Mouse (Mus musculus): ENCODE measurements around the gene Ndufa4.
"Not testable (repeated sequence)": the region's sequence is repeated elsewhere in the genome, so short reads cannot be mapped to it uniquely, and the experiment has no call there.

The Ndufa4 gene

DNA sequence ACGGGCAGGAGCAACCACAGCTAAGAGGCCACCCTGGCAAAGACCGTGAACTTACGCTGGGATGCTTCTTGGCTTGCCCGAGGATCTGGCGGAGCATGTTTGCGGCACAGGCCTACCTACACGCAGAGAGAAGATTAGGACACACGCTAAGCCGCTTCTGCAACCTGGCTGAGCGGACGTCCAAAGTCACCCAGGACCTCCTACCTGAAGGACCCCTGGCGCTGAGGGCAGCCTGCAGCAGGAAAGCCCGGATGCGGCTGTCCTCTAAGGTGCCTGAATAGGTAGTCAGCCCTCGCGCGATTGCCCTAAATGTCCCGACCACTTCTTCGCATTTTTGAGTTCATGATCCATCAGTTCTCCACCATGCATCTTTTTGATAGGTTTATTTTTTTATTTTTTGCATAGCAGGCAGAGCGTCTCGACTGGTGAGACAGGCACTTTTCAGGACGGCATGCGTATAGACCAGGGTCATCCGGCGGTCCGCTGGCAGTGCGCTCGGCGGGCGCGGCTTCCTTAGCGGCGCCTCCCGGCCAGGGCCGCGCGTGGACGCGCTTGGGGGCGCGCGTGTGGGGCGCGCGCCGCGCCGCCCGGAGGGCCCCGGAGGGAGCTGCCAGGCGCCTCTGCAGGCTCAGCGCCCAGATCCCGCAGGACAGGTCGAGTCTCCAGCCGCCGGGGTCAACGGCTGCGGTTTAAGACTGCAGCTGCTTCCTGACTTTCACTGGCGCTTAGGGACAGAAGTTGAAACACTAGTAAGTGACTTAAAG lies at the start of gene Ndufa4, which contains the start of gene Phf14:
Gene Ndufa4 (minus strand): TSS at position 229 of the 764 bp plus-strand sequence.
Gene Phf14 (plus strand): TSS at position 541 of the 764 bp plus-strand sequence.
- peak; percentile 94 for DNase-seq (ENCODE audit: low read depth)

DNA sequence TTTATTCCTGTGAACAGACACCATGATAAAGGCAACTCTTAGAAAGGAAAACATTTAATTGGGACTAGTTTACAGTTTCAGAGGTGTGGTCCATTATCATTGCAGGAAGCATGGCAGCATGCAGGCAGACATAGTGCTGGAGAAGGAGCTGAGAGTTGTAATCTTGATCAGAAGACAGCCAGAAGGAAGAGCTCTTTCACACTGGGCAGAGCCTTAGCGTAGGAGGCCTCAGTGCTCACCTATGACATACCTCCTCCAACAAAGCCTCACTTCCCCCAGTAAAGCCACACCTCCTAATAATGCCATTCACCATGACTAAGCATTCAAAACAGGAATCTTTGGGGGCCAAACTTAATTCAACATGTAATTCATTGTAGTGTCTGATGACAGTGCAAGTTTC lies 40.8 kb upstream of the Ndufa4 start:
- peak; percentile 48 for DNase-seq (ENCODE audit: low read depth)

DNA sequence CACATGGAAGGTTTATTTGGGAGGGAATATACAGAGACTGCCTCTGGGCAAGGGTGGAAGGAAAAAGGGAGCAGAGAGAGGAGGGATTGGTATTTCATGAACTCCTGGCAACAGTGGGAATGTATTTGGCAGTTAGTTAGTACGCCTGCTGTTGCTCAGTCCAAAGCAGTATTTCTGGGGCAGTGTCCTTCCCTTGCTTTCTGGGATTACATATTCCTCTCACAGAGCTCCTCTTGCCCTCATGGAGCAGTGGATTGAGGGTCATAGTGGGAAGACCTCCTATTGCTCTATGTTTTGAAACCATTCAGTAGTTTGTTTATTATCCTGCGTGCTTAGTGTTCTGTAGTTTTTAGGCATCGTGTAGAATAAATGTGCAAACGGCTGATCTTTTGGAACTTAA lies 34.8 kb upstream of the Ndufa4 start:
- no peak for DNase-seq (ENCODE audit: low read depth)

DNA sequence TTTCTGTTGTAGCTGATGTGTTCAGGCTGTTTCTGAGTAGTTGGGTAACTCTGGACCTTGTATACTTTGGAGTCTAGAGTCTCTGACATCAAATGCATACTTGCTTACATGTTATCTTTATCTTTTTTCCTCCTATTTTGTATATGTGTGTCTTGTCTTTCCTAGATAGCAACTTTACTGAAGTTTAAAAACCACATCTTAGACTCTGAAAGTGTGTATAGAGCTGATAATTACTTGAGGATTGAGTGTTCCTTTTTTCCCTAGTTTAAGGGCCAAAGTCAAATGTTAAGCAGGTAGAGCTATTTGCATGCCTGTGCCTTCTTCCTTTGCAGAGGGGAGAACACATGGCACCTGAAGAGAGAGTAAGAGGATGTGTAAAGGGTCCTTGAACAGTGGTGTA lies 33.6 kb upstream of the Ndufa4 start:
- no peak for DNase-seq (ENCODE audit: low read depth)

DNA sequence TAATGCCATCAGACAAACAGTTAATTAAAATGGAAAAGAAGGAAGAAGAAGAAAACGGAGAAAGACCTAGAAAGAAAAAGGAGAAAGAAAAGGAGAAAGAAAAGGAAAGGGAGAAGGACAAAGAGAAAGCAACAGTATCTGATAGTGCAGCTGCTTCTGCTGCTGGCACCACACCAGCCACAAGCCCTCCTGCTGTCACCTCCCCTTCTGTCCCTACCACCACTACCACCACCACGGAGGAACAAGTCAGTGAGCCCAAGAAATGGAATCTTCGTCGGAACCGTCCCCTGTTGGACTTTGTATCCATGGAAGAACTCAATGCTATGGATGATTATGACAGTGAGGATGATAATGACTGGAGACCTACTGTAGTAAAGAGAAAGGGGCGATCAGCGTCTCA lies 26.1 kb upstream of the Ndufa4 start:
- DNase-seq (ENCODE audit: low read depth) = no peak

DNA sequence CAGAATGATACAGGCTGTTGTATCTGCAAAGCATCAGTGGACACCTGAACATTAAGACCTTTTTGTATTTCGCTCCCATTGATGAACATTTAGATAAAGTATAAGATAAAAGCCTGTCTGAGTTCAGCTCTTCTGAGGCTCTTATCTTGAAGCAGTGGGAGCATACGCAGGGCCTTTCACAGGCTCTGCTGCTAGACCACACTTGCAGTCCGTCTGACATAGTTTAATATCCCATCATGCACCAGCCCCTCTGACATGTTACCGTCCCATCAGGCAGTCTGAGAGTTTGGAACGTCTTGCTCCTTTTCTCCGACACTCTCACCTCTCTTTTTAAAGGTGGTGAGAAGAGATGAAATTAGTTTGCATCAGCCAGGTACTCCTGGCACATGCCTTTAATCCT lies 20.2 kb upstream of the Ndufa4 start:
- no peak for DNase-seq (ENCODE audit: low read depth)

DNA sequence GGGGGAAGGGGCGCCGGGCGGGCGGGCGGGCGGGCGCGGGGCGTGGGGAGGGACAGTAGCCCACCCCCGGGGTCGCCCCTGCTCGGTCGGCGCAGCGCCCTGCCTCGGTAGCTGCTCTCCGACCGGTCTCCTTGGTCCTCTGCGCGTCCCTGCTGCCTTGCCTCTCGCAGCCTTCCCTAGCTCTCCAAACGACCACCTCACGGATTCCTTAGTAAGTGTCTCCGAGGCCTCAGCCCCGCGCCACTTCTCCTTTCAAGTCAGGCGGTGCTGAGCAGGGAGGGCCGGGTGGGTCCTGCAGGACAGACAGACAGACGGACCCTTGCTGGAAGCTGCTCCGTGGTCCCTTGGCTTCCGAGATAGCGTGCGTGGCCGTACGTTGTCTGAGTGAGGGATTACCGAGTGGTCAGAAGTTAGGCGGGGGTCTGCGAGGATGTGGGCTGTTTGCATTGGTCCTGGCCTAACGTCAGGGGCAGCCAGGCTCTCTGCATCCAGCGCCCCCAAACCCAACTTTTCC lies 18.8 kb upstream of the Ndufa4 start:
- DNase-seq (ENCODE audit: low read depth) = peak; percentile 44

DNA sequence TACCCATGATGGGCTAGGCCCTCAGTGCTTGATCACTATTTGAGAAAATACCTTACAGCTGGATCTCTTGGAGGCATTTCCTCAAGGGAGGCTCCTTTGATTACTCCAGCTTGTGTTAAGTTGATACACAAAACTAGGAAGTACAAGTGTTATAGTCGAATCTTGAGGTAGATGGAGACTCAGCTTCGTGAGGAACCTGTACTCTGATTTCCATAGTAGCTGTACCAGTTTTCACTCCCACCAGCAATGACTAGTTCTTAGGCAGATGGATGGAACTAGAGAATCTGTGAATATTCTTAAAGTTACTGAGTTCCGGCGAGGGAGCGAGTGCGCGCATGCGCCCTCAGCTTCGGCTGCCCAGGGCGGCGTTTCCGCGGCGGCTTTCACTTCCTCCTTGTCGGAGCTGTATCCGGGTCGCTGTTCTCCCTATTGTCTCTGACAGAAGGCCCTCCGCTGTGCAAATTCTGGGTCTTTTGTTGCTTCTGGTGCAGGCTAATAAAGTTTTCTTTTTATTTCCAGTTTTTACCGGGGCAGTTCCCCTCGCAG lies 18.3 kb upstream of the Ndufa4 start:
- peak; percentile 88 for DNase-seq (ENCODE audit: low read depth)

DNA sequence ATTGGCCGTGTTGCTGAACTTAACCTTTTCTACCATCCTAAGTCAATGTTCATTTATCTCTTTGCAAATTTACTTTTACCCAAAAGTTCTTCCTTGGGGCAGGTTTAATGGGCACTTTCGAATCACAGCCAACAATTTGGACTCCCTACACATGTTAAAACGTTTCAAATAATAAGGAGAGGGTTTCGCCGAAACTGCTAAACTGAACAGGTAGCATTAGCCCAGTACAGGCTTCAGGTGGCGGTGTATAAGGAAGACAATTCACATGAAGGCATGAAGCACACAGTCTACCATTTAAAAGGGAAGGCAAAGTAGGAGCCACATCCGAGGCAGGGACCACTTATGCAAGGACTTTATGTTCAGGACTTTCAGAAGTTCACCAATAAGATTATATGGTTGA lies 873 bp upstream of the Ndufa4 start:
- peak; percentile 34 for DNase-seq (ENCODE audit: low read depth)

GRCm38 (mm10) chr6:11906890-11907268 lies 418 bp downstream of the Ndufa4 start:
- DNase-seq (ENCODE audit: low read depth) = peak; percentile 53

DNA sequence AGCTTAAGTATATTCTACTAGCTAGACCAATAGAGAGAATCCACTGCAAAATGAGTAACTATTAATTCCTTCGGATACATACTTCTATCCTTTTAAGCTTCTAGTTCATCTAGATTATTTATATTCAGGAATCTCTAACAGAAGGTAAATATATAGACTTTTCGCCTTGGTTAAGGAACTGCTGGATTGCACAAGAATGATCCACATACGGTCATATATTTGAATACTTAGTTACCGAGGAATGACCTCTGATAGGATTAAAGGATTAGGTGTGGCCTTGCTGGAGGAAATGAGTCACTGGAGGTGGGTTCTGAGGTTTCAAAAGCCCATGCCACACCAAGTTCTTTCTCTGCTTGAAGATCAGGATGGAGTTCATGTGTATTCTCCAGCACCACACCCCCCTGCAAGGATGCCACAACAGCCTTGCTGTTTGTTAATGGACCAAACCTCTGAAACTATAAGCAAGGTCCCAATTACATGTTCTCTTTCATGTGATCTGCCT lies 6.4 kb downstream of the Ndufa4 start:
- DNase-seq (ENCODE audit: low read depth) = peak; percentile 73

- DNase-seq (ENCODE audit: low read depth) = not testable (repeated sequence)
Observed at GRCm38 (mm10) chr6:11875364-11875763, 31.9 kb downstream of the Ndufa4 start.

Measured in 416B (cell line).